Mouse (Mus musculus) gastrocnemius, postnatal 36 days (tissue): ENCODE data around the gene Tmem222. TPM values are rescaled to one million over a fixed set of nuclear protein-coding genes. Genes with fewer than 3 reads are reported as not detected.

ENCODE experiments used
- DNase-seq, 2 experiments: peaks; one replicate each; pipeline ENCODE4 v3.0.0; 2022
- intact Hi-C: fragments of 180-260 bp; cut with DNase I; formaldehyde crosslinking; loops from one replicate; pipeline ENCODE4 v1.15.1; 2025
- total RNA-seq, 2 experiments: library from RNA; stranded (reverse); gene quantifications; 2 replicates each; pipeline ENCODE4 v1.2.3; 2021

Tmem222 gene
- total RNA-seq, 2 experiments from 2014 or later, result 20.9 to 22.5 TPM

- no peak for DNase-seq
- intact Hi-C loops, result loop anchor here (1.0 kb wide), 1 partner anchor 19 kb away; no protein-coding TSS in a partner anchor
These were observed 53.7 kb downstream of the Tmem222 start for GRCm38 (mm10) chr4:133223875-133224274.

- DNase-seq, result no peak
- intact Hi-C loops, result no loop called here
These were observed 55.9 kb downstream of the Tmem222 start for GRCm38 (mm10) chr4:133221701-133222100.

GRCm38 (mm10) chr4:133220656-133221055, 56.9 kb downstream of the Tmem222 start:
- DNase-seq, result no peak
- intact Hi-C loops, result no loop called here

- DNase-seq, result no peak
- intact Hi-C loops, result loop anchor here (10.0 kb wide), 1 partner anchor 274 kb away; no protein-coding TSS in a partner anchor
These were observed 58.8 kb downstream of the Tmem222 start for GRCm38 (mm10) chr4:133218745-133219144.

GRCm38 (mm10) chr4:133217641-133218040, 60.0 kb downstream of the Tmem222 start:
- intact Hi-C loops, result loop anchor here (1.0 to 10.0 kb wide), 2 partner anchors 80 to 273 kb away; no protein-coding TSS in a partner anchor
- DNase-seq, result peak; percentile 48

Other genes starting within 250 kb of the Tmem222 start
- 10 to 100 TPM; 31.1 to 31.8 TPM for gene Wasf2, start 147.3 kb downstream of the Tmem222 start, total RNA-seq
- under 1 TPM in 1 of 2 experiments, not detected in 1; 0.27 TPM for gene Cd164l2, start 65.7 kb downstream of the Tmem222 start, total RNA-seq
- gene Gpr3, start 65.3 kb downstream of the Tmem222 start, total RNA-seq, result not detected
- 10 to 100 TPM in 1 of 2 experiments, 1 to 10 TPM in 1; 7.1 to 10.4 TPM for gene Map3k6, start 37.0 kb downstream of the Tmem222 start, total RNA-seq
- under 1 TPM in 1 of 2 experiments, not detected in 1; 0.64 TPM for gene Sytl1, start 14.7 kb downstream of the Tmem222 start, total RNA-seq
- 10 to 100 TPM; 85.6 to 88.5 TPM for gene Wdtc1, start 75.7 kb upstream of the Tmem222 start, total RNA-seq
- 1 to 10 TPM; 8.3 to 9.8 TPM for gene Slc9a1, start 91.9 kb upstream of the Tmem222 start, total RNA-seq
- gene Tent5b, start 202.3 kb upstream of the Tmem222 start, total RNA-seq, result 1 to 10 TPM in 1 of 2 experiments, under 1 TPM in 1; 0.59 to 1.0 TPM
- under 1 TPM; 0.56 to 0.81 TPM for gene Trnp1, start 220.8 kb upstream of the Tmem222 start, total RNA-seq
- gene Kdf1, start 241.2 kb upstream of the Tmem222 start, total RNA-seq, result not detected